Mouse (Mus musculus) spleen, adult 2 months (tissue): ENCODE data around the gene Adgrl3. TPM values are rescaled to one million over a fixed set of nuclear protein-coding genes. Genes with fewer than 3 reads are reported as not detected.
A peak's percentile ranks its signal among the peaks of the same experiment; 100 is the strongest.

ENCODE experiments used
- DNase-seq, 2 experiments: peaks; one replicate each; pipeline versions ENCODE4 v3.0.0 to v3.0.0-alpha.2; 2012 to 2021; ENCODE audit warnings: low spot score in 2 of 2, low read depth in 1 of 2
- H3K27ac ChIP-seq: fragments of 200-500 bp; 2 replicates; pipeline ENCODE4 v1.5.1; 2012; ENCODE audit warnings: low read length, inconsistent platforms; ENCODE audit not compliant: insufficient read depth
- H3K27me3 ChIP-seq: fragments of 200-500 bp; 2 replicates; pipeline ENCODE4 v1.6.1; 2012; ENCODE audit warnings: mild to moderate bottlenecking, moderate library complexity, low read length, inconsistent platforms; ENCODE audit not compliant: control insufficient read depth, insufficient read depth
- H3K36me3 ChIP-seq: fragments of 200-500 bp; 2 replicates; pipeline ENCODE4 v1.6.1; 2012; ENCODE audit warnings: mild to moderate bottlenecking, low read length, inconsistent platforms; ENCODE audit not compliant: control insufficient read depth, insufficient read depth
- H3K4me1 ChIP-seq: fragments of 200-500 bp; 2 replicates; pipeline ENCODE4 v1.6.1; 2011; ENCODE audit warnings: inconsistent platforms; ENCODE audit not compliant: control insufficient read depth, insufficient read depth, insufficient read length
- H3K4me3 ChIP-seq: fragments of 200-500 bp; 2 replicates; pipeline ENCODE4 v1.5.1; 2011; ENCODE audit warnings: mild to moderate bottlenecking, inconsistent platforms; ENCODE audit not compliant: insufficient read depth, insufficient read length; ENCODE audit errors: extremely low read depth
- CTCF ChIP-seq: fragments of 200-500 bp; IDR thresholded peaks from 2 replicates; pipeline ENCODE4 v1.5.1; 2011; ENCODE audit warnings: mild to moderate bottlenecking, inconsistent platforms; ENCODE audit not compliant: insufficient read depth, insufficient read length, insufficient replicate concordance; ENCODE audit errors: extremely low read depth
- POLR2A ChIP-seq: fragments of 200-500 bp; IDR thresholded peaks from 2 replicates; pipeline ENCODE4 v1.6.1; 2011; ENCODE audit warnings: low read depth, low read length, inconsistent platforms
- WGBS: fragments of 180-500 bp; shearing (Covaris S2); methylation state at CpG from one replicate; pipeline ENCODE4 v1.1.7; 2018; 5-methylcytosine and 5-hydroxymethylcytosine counted together
- polyA plus RNA-seq: library from polyadenylated mRNA; depleted of rRNA; stranded (reverse); fragments of >200 nt; gene quantifications from 2 replicates; pipeline ENCODE4 v1.2.3, GENCODE M21; 2012

The Adgrl3 gene
- polyA plus RNA-seq, 1 experiment = 2.5 TPM

GRCm38 (mm10) chr5:81022306-81023071, 2.6 kb downstream of the Adgrl3 start:
- no peak overlapping the region for H3K27ac ChIP-seq
- H3K4me1 ChIP-seq = no peaks in the 10 kb centered on the region; the same call in 1 of the 2 replicates
- no peaks in the 10 kb centered on the region for H3K36me3 ChIP-seq
- no peak for DNase-seq
- TF ChIP-seq CTCF (no peak), POLR2A (no peak)
- peaks cover 14% of the 10 kb centered on the region for H3K27me3 ChIP-seq
- peak overlapping the region; percentile 48 for H3K4me3 ChIP-seq
- WGBS = 9% methylated on average over 24 of the region's 24 CpGs

GRCm38 (mm10) chr5:81023923-81024715, 4.2 kb downstream of the Adgrl3 start:
- Histone ChIP-seq H3K27me3 (peaks cover 14% of the 10 kb centered on the region), H3K27ac (no peak overlapping the region), H3K4me3 (no peak overlapping the region), H3K4me1 (no peaks in the 10 kb centered on the region; the same call in 1 of the 2 replicates), H3K36me3 (no peaks in the 10 kb centered on the region)
- no peak for TF ChIP-seq CTCF
- TF ChIP-seq POLR2A = no peak
- WGBS = 69% methylated on average over 17 of the region's 17 CpGs
- no peak for DNase-seq

- Histone ChIP-seq H3K36me3 (no peaks in the 10 kb centered on the region), H3K27me3 (no peaks in the 10 kb centered on the region), H3K4me3 (no peak overlapping the region), H3K27ac (no peak overlapping the region), H3K4me1 (no peaks in the 10 kb centered on the region)
- no peak for DNase-seq
- WGBS = 65% methylated on average over 2 of the region's 2 CpGs
- TF ChIP-seq CTCF (no peak), POLR2A (no peak)
Measured at GRCm38 (mm10) chr5:81028875-81029274, 8.9 kb downstream of the Adgrl3 start.

DNA sequence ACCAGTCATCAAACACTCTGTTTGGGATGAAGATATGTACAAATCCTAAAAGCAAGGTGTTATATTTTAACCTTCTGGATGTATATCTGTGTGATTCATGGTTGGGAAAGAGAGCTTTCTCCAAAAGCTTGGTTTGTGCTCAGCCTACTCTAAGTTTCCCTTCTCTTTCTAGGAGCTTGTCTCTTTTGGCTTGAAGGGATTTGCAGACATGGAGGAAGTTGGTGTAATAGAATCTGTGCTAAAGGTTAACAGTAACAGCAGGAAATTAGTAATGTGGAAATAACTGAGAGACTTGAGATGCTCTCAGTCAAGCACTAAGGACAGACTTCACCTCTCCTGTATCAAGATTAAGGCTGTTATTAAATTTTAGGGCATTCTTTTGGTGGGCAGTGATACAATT, 17.2 kb downstream of the Adgrl3 start:
- no peaks in the 10 kb centered on the region for H3K27me3 ChIP-seq
- no peak overlapping the region for H3K27ac ChIP-seq
- H3K4me1 ChIP-seq = no peaks in the 10 kb centered on the region
- no peak for DNase-seq
- no peak overlapping the region for H3K4me3 ChIP-seq
- TF ChIP-seq POLR2A = no peak
- TF ChIP-seq CTCF = no peak
- H3K36me3 ChIP-seq = no peaks in the 10 kb centered on the region

- Histone ChIP-seq H3K4me1 (no peaks in the 10 kb centered on the region), H3K4me3 (no peak overlapping the region)
- DNase-seq = no peak
Measured at GRCm38 (mm10) chr5:81043875-81044274, 23.9 kb downstream of the Adgrl3 start.

GRCm38 (mm10) chr5:81046128-81046527, 26.2 kb downstream of the Adgrl3 start:
- no peak overlapping the region for H3K27ac ChIP-seq
- H3K4me1 ChIP-seq = no peaks in the 10 kb centered on the region
- no peak for DNase-seq
- no peak for TF ChIP-seq CTCF
- no peak for TF ChIP-seq POLR2A
- H3K4me3 ChIP-seq = no peak overlapping the region
- WGBS = 79% methylated on average over 4 of the region's 4 CpGs
- H3K27me3 ChIP-seq = no peaks in the 10 kb centered on the region; the same call in 1 of the 2 replicates
- H3K36me3 ChIP-seq = no peaks in the 10 kb centered on the region

More at GRCm38 (mm10) chr5:81043875-81044274, 23.9 kb downstream of the Adgrl3 start:
- no peaks in the 10 kb centered on the region; the same call in 1 of the 2 replicates for H3K27me3 ChIP-seq
- TF ChIP-seq POLR2A (no peak), CTCF (no peak)
- no peaks in the 10 kb centered on the region for H3K36me3 ChIP-seq
- no peak overlapping the region for H3K27ac ChIP-seq
